Mouse (Mus musculus): ENCODE results near the gene Zfp652.
A peak's percentile ranks its signal among the peaks of the same experiment; 100 is the strongest.

The Zfp652 gene

GRCm38 (mm10) chr11:95809603-95810002 lies 97.1 kb downstream of the Zfp652 start:
- no peak for DNase-seq

GRCm38 (mm10) chr11:95810828-95811227 lies 98.4 kb downstream of the Zfp652 start:
- no peak for DNase-seq

- DNase-seq = no peak
Observed at GRCm38 (mm10) chr11:95811741-95812140, 99.3 kb downstream of the Zfp652 start.

- no peak for DNase-seq
Observed at GRCm38 (mm10) chr11:95812224-95812623, 99.8 kb downstream of the Zfp652 start.

GRCm38 (mm10) chr11:95814101-95814500 lies 101.6 kb downstream of the Zfp652 start:
- DNase-seq = no peak

- DNase-seq = no peak
Observed at GRCm38 (mm10) chr11:95814857-95815256, 102.4 kb downstream of the Zfp652 start.

- DNase-seq = no peak
Observed at GRCm38 (mm10) chr11:95815412-95815811, 102.9 kb downstream of the Zfp652 start.

GRCm38 (mm10) chr11:95819138-95819537 lies 106.7 kb downstream of the Zfp652 start:
- DNase-seq = no peak

GRCm38 (mm10) chr11:95821511-95821910 lies 109.0 kb downstream of the Zfp652 start:
- no peak for DNase-seq

GRCm38 (mm10) chr11:95822437-95822836 lies 110.0 kb downstream of the Zfp652 start:
- no peak for DNase-seq

GRCm38 (mm10) chr11:95824071-95824876 lies 111.8 kb downstream of the Zfp652 start, which contains the start of gene Phospho1:
Phospho1 (plus strand) TSS chr11:95824499.
- DNase-seq = peak; percentile 96 to 97

GRCm38 (mm10) chr11:95824877-95825243 lies 112.4 kb downstream of the Zfp652 start:
- DNase-seq = peak; percentile 82 to 83

GRCm38 (mm10) chr11:95825625-95826024 lies 113.2 kb downstream of the Zfp652 start:
- no peak for DNase-seq

GRCm38 (mm10) chr11:95826317-95827167 lies 114.1 kb downstream of the Zfp652 start:
- no peak for DNase-seq

GRCm38 (mm10) chr11:95827168-95827447 lies 114.6 kb downstream of the Zfp652 start:
- no peak for DNase-seq

GRCm38 (mm10) chr11:95827464-95828085 lies 115.1 kb downstream of the Zfp652 start:
- peak; percentile 82 to 89 for DNase-seq

- no peak for DNase-seq
Observed at GRCm38 (mm10) chr11:95828181-95828964, 115.9 kb downstream of the Zfp652 start.

- DNase-seq = no peak
Observed at GRCm38 (mm10) chr11:95829526-95830050, 117.1 kb downstream of the Zfp652 start.

GRCm38 (mm10) chr11:95830411-95831275 lies 118.2 kb downstream of the Zfp652 start:
- DNase-seq = peak in 1 of 2 experiments; percentile 39

GRCm38 (mm10) chr11:95831276-95831619 lies 118.8 kb downstream of the Zfp652 start:
- peak in 1 of 2 experiments; percentile 23 for DNase-seq

GRCm38 (mm10) chr11:95831641-95832040 lies 119.2 kb downstream of the Zfp652 start:
- peak in 1 of 2 experiments; percentile 56 for DNase-seq
